Mouse (Mus musculus) cortical plate, adult 2 months (tissue): Measurements from ENCODE around the gene Pde10a.

Experiments
- CTCF ChIP-seq: fragments of 200-500 bp; IDR thresholded peaks from 2 replicates; pipeline ENCODE4 v1.5.1; 2011; ENCODE audit warnings: mild to moderate bottlenecking, control low read depth, low read length; ENCODE audit not compliant: insufficient read depth; ENCODE audit errors: extremely low read depth
- POLR2A ChIP-seq: fragments of 200-500 bp; IDR thresholded peaks from 2 replicates; pipeline ENCODE4 v1.6.1; 2011; ENCODE audit warnings: mild to moderate bottlenecking, low read length, control low read depth; ENCODE audit not compliant: insufficient read depth; ENCODE audit errors: extremely low read depth

DNA sequence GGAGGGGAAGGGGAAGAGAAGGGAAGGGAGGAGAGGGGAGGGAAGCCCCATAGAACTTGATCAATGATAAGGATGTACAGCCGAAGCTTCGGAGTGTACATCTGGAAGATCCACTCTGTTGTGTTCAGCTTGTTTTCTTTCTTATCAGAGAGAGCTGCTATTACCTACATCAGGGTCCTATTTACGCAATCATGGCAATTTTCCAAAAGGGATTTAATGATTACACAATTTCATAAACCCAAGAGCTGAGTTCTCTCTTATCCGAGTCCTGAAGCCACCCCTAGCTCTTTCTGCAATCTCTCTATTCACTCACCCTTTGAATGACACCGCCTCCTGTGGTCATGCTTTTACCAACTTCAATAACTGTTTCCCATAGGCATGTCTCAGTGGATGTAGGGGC is 508.3 kb downstream of the Pde10a start:
- TF ChIP-seq CTCF (no peak), POLR2A (no peak)
